Mouse (Mus musculus) neutrophil, adult 83 days (primary cell): Measurements from ENCODE around the gene Siglece. TPM values are rescaled to one million over a fixed set of nuclear protein-coding genes. Genes with fewer than 3 reads are reported as not detected.

Experiments
- total RNA-seq, 2 experiments: library from RNA; stranded (reverse); gene quantifications; one replicate each; pipeline ENCODE4 v1.2.4; 2023

Siglece gene
- 100 to 1,000 TPM; 147 to 167 TPM for total RNA-seq

DNA sequence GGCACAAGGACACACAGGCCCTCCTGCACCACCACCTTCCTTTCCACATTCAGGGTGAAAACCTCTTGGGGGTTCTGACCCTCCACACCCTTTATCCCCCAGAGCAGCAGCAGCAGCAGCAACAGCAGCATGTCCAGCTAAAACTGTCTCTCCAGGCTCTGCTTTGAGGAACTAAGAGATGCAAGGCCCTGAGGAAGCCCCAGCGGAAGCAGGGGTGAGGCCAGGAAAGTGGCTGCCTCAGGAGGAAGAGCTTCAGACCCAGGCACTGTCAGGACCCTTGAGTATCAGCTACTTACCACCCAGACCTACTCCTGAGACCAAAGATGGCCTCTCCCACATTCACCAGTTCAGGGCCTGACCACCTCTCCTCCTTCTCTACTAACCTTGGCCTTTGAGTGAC is at the start of gene Siglece:
TSS of gene Siglece (minus strand) at position 160 of the 400 bp plus-strand sequence.

DNA sequence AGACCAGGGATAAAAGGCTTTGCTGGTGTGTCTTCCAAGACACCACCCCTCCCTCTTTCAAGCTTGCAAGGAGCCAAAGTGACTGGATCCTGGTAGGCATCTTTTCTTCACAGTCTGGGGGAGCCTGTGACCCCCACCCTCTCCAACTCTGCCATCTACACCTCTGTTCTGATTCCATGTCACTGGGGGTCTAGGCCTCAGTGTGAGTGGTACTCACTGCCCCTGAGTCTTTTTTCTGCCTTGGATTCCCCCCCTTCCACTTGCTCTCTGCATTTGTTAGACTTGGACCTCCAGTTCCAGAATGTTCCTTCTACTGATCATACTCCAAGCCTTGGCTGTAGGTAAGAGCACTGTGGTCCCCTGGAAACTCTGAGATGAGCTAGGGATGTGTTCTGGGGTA is 30.2 kb upstream of the Siglece start, which contains the start of gene Klk14:
TSS of gene Klk14 (plus strand) at position 301 of the 400 bp plus-strand sequence.

DNA sequence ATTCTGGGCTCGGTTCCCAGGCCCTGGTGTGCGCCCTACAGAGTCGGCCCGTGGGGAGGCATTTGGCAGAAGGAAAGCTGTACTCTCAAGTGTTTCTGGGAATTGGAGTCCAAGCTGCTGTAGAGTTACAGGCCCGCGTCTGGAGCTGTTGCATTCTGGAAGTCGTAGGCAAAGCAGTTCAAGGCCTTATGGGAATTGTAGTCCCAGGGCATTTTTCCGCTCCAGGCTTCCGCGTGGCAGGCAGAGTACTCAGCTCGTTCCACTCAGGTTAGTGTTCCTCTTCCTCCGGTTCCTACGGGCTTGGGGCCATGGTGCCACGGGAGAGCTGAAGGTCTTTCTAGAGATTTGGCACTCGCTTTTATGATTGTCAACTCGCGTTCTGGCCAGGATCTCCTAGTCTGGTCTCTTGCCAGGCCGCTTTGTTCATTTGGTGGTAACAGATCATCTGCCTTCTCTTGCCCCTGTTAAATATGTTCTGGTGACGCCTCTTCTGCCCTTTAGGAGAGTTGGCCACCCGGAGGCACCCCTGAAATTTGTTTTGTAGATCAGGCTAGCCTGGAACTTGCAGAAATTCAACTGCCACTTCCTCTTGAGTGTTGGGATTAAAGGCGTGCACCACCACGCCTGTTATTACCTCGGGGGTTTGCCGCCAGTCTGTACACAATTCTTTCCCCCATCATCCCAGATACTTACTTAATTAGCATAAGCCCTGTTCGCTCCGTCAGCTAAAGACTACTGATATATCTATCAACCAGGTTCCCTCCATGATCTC is 12.0 kb upstream of the Siglece start, which contains the start of gene Ctu1:
TSS of gene Ctu1 (plus strand) at position 208 of the 772 bp plus-strand sequence.

GRCm38 (mm10) chr7:43634500-43634899 is 25.5 kb downstream of the Siglece start, which contains the start of gene Ceacam18:
TSS of gene Ceacam18 (plus strand) at chr7:43634707.

DNA sequence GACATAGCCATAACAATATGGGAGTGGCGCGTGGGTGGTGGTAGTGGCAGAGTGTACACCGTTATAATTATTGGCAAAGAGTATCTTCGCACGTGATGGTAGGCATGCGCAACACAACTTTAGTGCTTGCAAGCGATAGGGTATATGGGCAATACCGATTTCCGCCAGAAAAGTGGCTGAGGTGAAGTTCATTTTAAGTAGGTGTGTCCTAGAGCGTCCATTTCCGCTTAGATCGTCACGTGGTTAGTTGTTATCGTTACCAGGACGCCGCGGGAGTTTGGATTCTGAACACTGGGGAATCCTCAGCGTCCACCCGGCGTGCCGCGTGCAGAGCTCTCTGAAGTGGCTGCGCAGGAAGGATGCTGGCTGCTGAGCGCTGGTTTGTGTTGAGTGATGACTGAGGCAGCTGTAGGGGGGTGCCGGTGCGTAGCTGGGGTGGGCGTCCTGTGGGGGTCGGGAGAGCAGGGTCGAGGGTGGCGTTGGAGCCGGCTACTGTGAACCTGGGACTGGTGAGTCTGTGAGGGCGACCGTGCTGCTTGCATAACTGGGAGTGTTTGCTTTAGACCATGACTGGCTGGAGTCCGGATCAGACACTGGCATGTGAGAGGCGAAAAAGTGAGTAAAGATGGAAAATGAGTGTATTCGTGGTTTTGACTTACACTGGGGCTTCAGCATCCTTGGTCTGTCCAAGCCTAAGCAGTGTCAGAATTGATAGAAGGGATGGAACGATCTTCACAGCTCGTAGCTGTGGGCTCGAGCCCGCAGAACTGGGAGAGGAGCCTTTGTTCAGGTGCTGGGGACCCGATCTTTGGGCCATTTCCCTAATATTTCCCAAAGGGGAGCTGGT is 52.8 kb downstream of the Siglece start, which contains the start of gene Zfp819:
TSS of gene Zfp819 (plus strand) at position 274 of the 847 bp plus-strand sequence.

Other genes starting within 250 kb of the Siglece start
- not detected for gene Lim2, start 232.5 kb downstream of the Siglece start, total RNA-seq
- gene Nkg7, start 223.1 kb downstream of the Siglece start, total RNA-seq, result 10 to 100 TPM; 30.2 to 33.5 TPM
- gene Cldnd2, start 219.4 kb downstream of the Siglece start, total RNA-seq, result under 1 TPM in 1 of 2 experiments, not detected in 1; 0.73 TPM
- 10 to 100 TPM; 55.9 to 73.8 TPM for gene Etfb, start 216.1 kb downstream of the Siglece start, total RNA-seq
- not detected for gene Gm45233, start 216.0 kb downstream of the Siglece start, total RNA-seq
- 10 to 100 TPM; 10.8 to 11.0 TPM for gene Vsig10l, start 197.0 kb downstream of the Siglece start, total RNA-seq
- gene Iglon5, start 170.1 kb downstream of the Siglece start, total RNA-seq, result not detected
- not detected for gene 4931406B18Rik, start 154.2 kb downstream of the Siglece start, total RNA-seq
- 100 to 1,000 TPM; 339 to 380 TPM for gene Cd33, start 115.7 kb downstream of the Siglece start, total RNA-seq
- 1 to 10 TPM; 2.8 to 3.0 TPM for gene Zfp658, start 97.9 kb downstream of the Siglece start, total RNA-seq
- 10 to 100 TPM; 11.2 to 11.9 TPM for gene Zfp719, start 80.6 kb downstream of the Siglece start, total RNA-seq
- gene Zfp819, start 53.0 kb downstream of the Siglece start, total RNA-seq, result under 1 TPM; 0.29 to 0.37 TPM
- under 1 TPM in 1 of 2 experiments, not detected in 1; 0.22 TPM for gene Ceacam18, start 25.5 kb downstream of the Siglece start, total RNA-seq
- gene Ctu1, start 11.9 kb upstream of the Siglece start, total RNA-seq, result 1 to 10 TPM; 3.0 to 3.6 TPM
- gene Klk14, start 30.3 kb upstream of the Siglece start, total RNA-seq, result not detected
- gene Klk13, start 52.4 kb upstream of the Siglece start, total RNA-seq, result not detected
- not detected for gene Klk12, start 108.7 kb upstream of the Siglece start, total RNA-seq
- gene Klk11, start 114.4 kb upstream of the Siglece start, total RNA-seq, result not detected
- not detected for gene Klk10, start 120.9 kb upstream of the Siglece start, total RNA-seq
- gene Klk9, start 131.7 kb upstream of the Siglece start, total RNA-seq, result not detected
- 1 to 10 TPM; 1.6 to 2.8 TPM for gene Klk8, start 137.4 kb upstream of the Siglece start, total RNA-seq
- not detected for gene Klk7, start 151.1 kb upstream of the Siglece start, total RNA-seq
- gene Klk6, start 164.3 kb upstream of the Siglece start, total RNA-seq, result not detected
- gene Klk5, start 181.8 kb upstream of the Siglece start, total RNA-seq, result not detected
- gene Klk4, start 221.0 kb upstream of the Siglece start, total RNA-seq, result not detected